Mouse (Mus musculus): ENCODE measurements at regions not wholly inside any gene's neighbourhood (a gene's known extent, or its start where the extent isn't known, plus 50 kb on each side); places are given as distances from the start of the nearest gene placed in this dataset.

DNA sequence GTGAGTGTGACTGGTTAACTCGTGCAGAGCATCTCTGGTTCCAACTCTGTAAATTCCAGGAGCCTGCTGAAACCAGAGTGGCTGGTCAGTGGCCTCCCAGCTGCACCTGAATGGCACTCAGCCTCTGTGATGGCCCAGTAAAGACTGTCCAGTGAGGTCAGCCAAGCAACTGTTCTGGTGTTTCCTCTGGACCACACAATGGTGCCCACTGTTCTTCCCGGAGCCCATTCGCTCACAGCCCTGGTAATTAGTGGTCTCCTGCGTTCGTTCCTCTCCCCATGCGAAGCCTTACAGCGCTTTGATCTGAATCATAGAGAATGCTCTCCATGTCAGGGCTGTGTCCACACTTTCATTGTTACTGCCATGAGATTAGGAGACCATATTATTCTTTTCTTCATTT, 75.5 kb downstream of the Enkur start:
- no peak for DNase-seq (ENCODE audit: low spot score)
- WGBS = 68% methylated on average over 7 of the region's 7 CpGs

GRCm38 (mm10) chr2:21126531-21126930, 78.6 kb downstream of the Enkur start:
- WGBS = 83% methylated on average over 1 of the region's 1 CpGs
- Histone ChIP-seq H3K4me3 (ENCODE audit: low read depth, low read length) (no peak overlapping the region), H3K36me3 (ENCODE audit: insufficient read depth, low read length) (no peaks in the 10 kb centered on the region), H3K27me3 (ENCODE audit: insufficient read depth, low read length) (no peaks in the 10 kb centered on the region), H3K27ac (ENCODE audit: low read depth, low read length) (no peak overlapping the region), H3K4me1 (ENCODE audit: insufficient read depth, low read length) (no peaks in the 10 kb centered on the region), H3K4me2 (ENCODE audit: low read depth, low read length, poor library complexity, severe bottlenecking) (no peak overlapping the region), H3K9ac (replicated peaks; ENCODE audit: low read length, poor library complexity, severe bottlenecking) (no peak overlapping the region), H3K9me3 (ENCODE audit: low read length) (no peaks in the 10 kb centered on the region)
- DNase-seq (ENCODE audit: low spot score) (no peak), ATAC-seq (ENCODE audit: low FRiP score) (no peak)
- no peak for TF ChIP-seq CTCF (IDR thresholded peaks at IDR 0.05)

More for the DNA sequence above, 75.5 kb downstream of the Enkur start:
- Histone ChIP-seq H3K27ac (ENCODE audit: low read depth, low read length) (no peak overlapping the region), H3K4me3 (ENCODE audit: low read depth, low read length) (no peak overlapping the region), H3K4me2 (ENCODE audit: low read depth, low read length, poor library complexity, severe bottlenecking) (no peak overlapping the region), H3K9me3 (ENCODE audit: low read length) (no peaks in the 10 kb centered on the region), H3K36me3 (ENCODE audit: insufficient read depth, low read length) (no peaks in the 10 kb centered on the region), H3K27me3 (ENCODE audit: insufficient read depth, low read length) (no peaks in the 10 kb centered on the region), H3K4me1 (ENCODE audit: insufficient read depth, low read length) (no peaks in the 10 kb centered on the region), H3K9ac (replicated peaks; ENCODE audit: low read length, poor library complexity, severe bottlenecking) (no peak overlapping the region)
- ATAC-seq (ENCODE audit: low FRiP score) = no peak
- no peak for TF ChIP-seq CTCF (IDR thresholded peaks at IDR 0.05)

DNA sequence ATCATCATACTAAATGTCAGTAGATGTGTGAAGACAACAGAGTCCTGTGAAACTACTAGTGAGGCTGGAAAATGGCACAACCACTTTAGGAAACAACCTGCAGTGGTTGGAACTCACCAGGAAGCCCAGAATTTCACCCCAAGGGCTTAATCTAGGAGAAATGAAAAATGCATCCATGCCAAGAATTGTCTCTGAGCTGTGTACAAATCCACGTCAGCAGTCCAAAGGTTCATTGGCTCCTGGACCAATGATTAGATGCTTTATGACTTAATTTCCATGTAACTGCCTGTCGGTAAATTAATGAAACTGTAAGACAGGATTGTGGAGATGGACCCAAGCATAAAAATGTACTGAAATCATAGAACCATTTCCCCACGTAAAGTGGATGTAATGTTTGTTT, 82.7 kb downstream of the Enkur start:
- ATAC-seq (ENCODE audit: low FRiP score) = no peak
- Histone ChIP-seq H3K4me1 (ENCODE audit: insufficient read depth, low read length) (no peaks in the 10 kb centered on the region), H3K36me3 (ENCODE audit: insufficient read depth, low read length) (no peaks in the 10 kb centered on the region), H3K27ac (ENCODE audit: low read depth, low read length) (no peak overlapping the region), H3K27me3 (ENCODE audit: insufficient read depth, low read length) (no peaks in the 10 kb centered on the region), H3K4me2 (ENCODE audit: low read depth, low read length, poor library complexity, severe bottlenecking) (no peak overlapping the region), H3K9ac (replicated peaks; ENCODE audit: low read length, poor library complexity, severe bottlenecking) (no peak overlapping the region), H3K9me3 (ENCODE audit: low read length) (no peaks in the 10 kb centered on the region), H3K4me3 (ENCODE audit: low read depth, low read length) (no peak overlapping the region)
- 75% methylated on average over 3 of the region's 3 CpGs for WGBS
- TF ChIP-seq CTCF (IDR thresholded peaks at IDR 0.05) = no peak
- DNase-seq (ENCODE audit: low spot score) = no peak

- no peak overlapping the region for H3K4me2 ChIP-seq (ENCODE audit: low read depth, low read length, poor library complexity, severe bottlenecking)
- DNase-seq (ENCODE audit: low spot score) (no peak), ATAC-seq (ENCODE audit: low FRiP score) (no peak)
- 90% methylated on average over 1 of the region's 1 CpGs for WGBS
- H3K27ac ChIP-seq (ENCODE audit: low read depth, low read length) = no peak overlapping the region
- H3K9ac ChIP-seq (replicated peaks; ENCODE audit: low read length, poor library complexity, severe bottlenecking) = no peak overlapping the region
- H3K36me3 ChIP-seq (ENCODE audit: insufficient read depth, low read length) = no peaks in the 10 kb centered on the region
- H3K9me3 ChIP-seq (ENCODE audit: low read length) = no peaks in the 10 kb centered on the region
- no peak overlapping the region for H3K4me3 ChIP-seq (ENCODE audit: low read depth, low read length)
- TF ChIP-seq CTCF (IDR thresholded peaks at IDR 0.05) = no peak
- no peaks in the 10 kb centered on the region for H3K27me3 ChIP-seq (ENCODE audit: insufficient read depth, low read length)
- H3K4me1 ChIP-seq (ENCODE audit: insufficient read depth, low read length) = no peaks in the 10 kb centered on the region
Observed at GRCm38 (mm10) chr2:21121663-21122062, 83.5 kb downstream of the Enkur start.

GRCm38 (mm10) chr2:21116817-21117216, 88.3 kb downstream of the Enkur start:
- ATAC-seq (ENCODE audit: low FRiP score) = no peak
- Histone ChIP-seq H3K9me3 (ENCODE audit: low read length) (no peaks in the 10 kb centered on the region), H3K4me3 (ENCODE audit: low read depth, low read length) (no peak overlapping the region), H3K27me3 (ENCODE audit: insufficient read depth, low read length) (no peaks in the 10 kb centered on the region), H3K4me1 (ENCODE audit: insufficient read depth, low read length) (no peaks in the 10 kb centered on the region), H3K27ac (ENCODE audit: low read depth, low read length) (no peak overlapping the region), H3K9ac (replicated peaks; ENCODE audit: low read length, poor library complexity, severe bottlenecking) (no peak overlapping the region), H3K36me3 (ENCODE audit: insufficient read depth, low read length) (no peaks in the 10 kb centered on the region), H3K4me2 (ENCODE audit: low read depth, low read length, poor library complexity, severe bottlenecking) (no peak overlapping the region)
- WGBS = 82% methylated on average over 5 of the region's 5 CpGs
- TF ChIP-seq CTCF (IDR thresholded peaks at IDR 0.05) = no peak
- no peak for DNase-seq (ENCODE audit: low spot score)

GRCm38 (mm10) chr2:21111527-21111926, 93.6 kb downstream of the Enkur start:
- ATAC-seq (ENCODE audit: low FRiP score) = no peak
- no peak overlapping the region for H3K4me3 ChIP-seq (ENCODE audit: low read depth, low read length)
- TF ChIP-seq CTCF (IDR thresholded peaks at IDR 0.05) = no peak

More at GRCm38 (mm10) chr2:21111527-21111926, 93.6 kb downstream of the Enkur start:
- no peak for DNase-seq (ENCODE audit: low spot score)
- WGBS = 89% methylated on average over 1 of the region's 1 CpGs
- no peak overlapping the region for H3K9ac ChIP-seq (replicated peaks; ENCODE audit: low read length, poor library complexity, severe bottlenecking)
- no peaks in the 10 kb centered on the region for H3K9me3 ChIP-seq (ENCODE audit: low read length)
- H3K27me3 ChIP-seq (ENCODE audit: insufficient read depth, low read length) = no peaks in the 10 kb centered on the region
- no peaks in the 10 kb centered on the region for H3K36me3 ChIP-seq (ENCODE audit: insufficient read depth, low read length)
- no peak overlapping the region for H3K27ac ChIP-seq (ENCODE audit: low read depth, low read length)
- no peaks in the 10 kb centered on the region for H3K4me1 ChIP-seq (ENCODE audit: insufficient read depth, low read length)
- no peak overlapping the region for H3K4me2 ChIP-seq (ENCODE audit: low read depth, low read length, poor library complexity, severe bottlenecking)
